Mouse (Mus musculus) gonadal fat pad, adult 2 months (tissue): ENCODE measurements around the gene Fggy. TPM values are rescaled to one million over a fixed set of nuclear protein-coding genes. Genes with fewer than 3 reads are reported as not detected.

ENCODE experiments used
- DNase-seq: peaks from one replicate; pipeline ENCODE4 v3.0.0-alpha.2; 2012; ENCODE audit warnings: low read depth
- polyA plus RNA-seq: library from polyadenylated mRNA; depleted of rRNA; stranded (reverse); fragments of >200 nt; gene quantifications from 2 replicates; pipeline ENCODE4 v1.2.3, GENCODE M21; 2012

The Fggy gene
- polyA plus RNA-seq, 1 experiment, result 46.9 TPM

DNA sequence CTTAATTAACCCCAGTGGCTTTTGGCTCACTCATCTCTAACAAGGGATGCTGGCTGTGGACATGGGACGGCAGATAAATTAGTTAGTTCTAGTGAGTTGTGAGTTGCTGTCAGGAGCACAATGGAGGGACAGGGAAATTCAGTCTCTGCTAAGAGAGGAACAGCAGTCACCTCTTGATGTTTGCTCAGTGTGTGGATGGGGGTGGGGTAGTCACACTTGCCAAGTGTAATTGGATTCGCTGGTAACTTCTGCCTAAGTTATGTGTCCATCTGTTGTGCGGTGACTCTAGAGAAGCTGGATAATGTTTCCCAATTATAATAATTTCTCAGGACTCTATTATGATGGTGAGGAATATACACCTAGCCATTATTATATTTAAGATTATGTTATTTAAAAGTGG, 107.0 kb downstream of the Fggy start:
- no peak for DNase-seq

DNA sequence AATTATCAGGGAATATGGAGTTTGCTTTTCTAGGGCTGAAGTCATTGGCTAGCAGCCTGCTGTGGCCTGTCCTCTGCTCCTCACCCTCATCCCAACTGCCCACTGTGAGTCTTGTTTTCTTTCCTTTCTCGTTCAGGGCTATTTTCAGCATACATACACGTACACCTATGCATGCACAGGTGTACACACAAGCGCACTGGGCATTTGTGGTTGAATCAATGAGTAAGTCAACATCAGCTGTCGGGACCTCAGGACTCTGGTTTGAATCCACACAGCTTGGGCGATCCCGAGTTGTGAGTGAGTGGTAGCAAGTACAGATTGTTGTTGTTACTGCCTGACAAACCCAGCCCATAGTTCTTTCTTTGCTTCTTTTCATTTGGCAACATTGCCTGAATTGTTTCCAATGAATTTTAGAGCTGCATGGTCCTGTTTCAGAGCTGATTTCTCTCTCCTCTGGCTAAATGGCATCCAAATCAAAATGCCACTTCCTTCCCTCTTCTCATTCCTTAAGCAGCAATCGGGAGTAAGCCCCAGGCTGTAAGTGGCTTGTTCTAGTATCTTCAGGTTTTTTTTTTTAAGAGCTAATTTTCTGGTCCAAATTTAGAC, 109.1 kb downstream of the Fggy start:
- DNase-seq, result no peak

DNA sequence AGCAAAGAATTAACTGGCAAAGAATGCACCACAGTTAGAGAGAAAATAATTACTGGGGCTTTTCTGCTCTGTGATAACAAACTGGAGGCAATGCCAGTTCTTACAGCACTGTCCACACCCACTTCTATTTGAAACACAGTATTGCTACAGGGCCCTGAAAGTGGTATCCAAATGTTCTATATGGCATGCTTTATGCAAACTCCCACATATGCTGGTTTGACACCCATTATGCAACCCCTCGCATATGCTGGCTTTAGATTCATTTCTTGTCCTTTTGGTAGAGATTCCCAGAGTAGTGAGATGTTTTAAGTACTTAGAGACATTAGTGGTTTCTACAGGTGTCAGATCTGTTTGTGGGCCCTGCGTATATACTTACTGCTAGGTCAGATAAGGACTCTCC, 109.6 kb downstream of the Fggy start:
- DNase-seq, result no peak

DNA sequence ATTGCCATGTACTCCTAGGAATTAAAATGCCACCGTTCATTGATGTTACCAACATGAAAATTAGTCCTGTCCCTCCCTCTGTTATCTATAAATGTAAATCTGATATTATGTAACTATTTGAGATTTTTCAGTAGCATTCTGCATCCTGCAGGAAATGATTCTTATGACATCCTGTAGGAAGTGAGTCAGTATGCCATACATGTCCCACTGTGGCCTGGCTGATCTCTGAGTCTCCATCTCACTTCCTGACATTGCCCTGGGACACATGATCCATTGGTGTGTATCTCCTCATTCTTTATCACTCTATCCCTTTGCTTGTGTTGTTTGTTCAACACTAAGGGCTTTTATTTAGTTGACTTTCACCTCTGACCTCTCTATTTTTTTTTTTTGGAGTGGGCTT, 110.3 kb downstream of the Fggy start:
- no peak for DNase-seq

DNA sequence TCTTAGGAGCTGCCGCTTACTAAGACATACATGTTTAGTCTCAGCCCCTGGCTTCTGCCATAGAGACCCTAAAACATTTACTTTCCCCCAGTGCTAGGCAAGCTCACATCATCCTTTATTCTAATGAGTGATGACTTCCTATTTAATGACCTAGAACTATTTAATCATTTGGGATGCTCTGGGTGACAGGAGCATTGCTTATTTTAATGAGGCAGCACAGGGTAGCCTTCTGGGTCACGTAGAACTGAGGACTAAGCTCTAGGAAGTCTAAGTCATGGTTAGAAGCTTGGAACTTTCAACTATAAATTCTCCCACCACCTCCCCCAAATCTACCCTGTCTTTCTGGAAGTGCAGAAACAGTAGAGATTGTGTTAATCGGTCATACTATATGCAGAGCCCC, 111.2 kb downstream of the Fggy start:
- DNase-seq, result no peak

DNA sequence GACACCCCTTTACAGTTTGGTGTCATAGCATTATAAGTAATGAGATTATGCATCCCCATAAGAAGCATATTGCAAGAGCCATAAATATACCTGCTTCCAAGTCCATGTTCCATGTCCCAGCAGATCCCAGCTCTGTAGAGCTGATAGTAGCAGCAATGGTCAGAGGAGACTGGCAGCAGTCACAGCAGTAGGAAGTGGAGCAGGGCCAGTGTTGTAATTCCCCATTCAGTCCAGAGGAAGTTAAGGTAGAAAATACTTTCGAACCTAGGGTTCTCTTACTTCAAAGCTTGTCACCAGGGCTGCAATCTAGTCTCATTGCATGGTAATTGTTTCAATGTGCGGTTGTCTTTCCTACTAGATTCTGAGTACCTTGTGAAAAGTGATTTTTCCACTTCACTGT, 112.0 kb downstream of the Fggy start:
- DNase-seq, result no peak

DNA sequence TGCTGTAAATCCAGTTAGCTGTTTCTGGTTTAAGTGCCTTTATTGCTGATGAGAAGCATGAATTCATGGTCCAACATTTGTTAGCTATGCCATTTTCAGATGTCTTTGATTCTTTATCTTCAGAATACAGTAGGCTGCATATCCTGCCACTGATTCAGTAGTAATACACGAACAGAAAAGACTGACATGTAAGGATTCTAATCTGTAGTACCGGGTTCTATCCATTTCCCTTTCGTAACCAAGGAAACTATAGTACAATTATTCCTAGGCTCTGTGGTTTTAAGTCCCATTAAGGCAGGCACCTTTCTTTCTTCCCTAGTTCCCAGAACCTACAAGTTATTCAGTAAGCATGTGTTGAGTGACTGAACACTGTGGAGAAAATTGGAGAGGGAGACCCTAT, 113.3 kb downstream of the Fggy start:
- no peak for DNase-seq

DNA sequence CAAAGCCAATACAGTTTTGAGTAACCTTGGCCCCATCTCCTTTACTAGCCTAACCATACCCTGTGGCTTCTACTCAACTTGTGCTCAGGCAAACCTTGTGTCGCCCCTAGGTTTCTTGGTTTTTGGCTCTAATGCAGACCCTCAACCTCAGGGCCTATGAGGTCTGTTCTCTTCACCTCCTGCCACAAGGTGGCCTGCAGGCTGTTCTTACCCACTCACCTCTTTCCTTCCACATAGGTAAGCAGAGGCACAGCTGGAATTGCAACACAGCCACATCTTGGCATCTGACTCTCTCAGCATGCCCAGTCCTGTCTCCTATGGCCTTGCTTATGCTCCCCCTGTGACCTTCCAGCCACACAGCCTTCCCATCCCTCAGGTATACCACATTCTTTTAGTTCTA, 114.7 kb downstream of the Fggy start:
- DNase-seq, result no peak

DNA sequence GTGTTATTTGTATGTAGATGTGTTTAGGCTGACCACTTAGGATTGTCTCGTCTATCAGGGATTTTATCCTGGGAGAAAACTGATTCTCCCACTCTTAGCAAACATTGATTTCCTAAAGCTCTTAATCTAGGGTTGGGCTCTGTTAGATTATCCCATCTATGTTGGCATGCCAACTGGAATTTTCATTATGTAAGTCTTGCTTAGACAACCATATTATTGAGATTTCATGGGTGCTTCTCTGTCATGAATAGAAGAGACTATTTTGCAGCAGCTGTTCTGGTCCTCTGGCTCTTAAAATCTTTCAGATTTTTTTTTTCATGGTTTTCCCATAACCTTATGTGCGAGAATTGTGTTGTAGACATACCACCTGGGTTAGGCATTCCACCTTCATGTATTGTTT, 119.1 kb downstream of the Fggy start:
- no peak for DNase-seq

DNA sequence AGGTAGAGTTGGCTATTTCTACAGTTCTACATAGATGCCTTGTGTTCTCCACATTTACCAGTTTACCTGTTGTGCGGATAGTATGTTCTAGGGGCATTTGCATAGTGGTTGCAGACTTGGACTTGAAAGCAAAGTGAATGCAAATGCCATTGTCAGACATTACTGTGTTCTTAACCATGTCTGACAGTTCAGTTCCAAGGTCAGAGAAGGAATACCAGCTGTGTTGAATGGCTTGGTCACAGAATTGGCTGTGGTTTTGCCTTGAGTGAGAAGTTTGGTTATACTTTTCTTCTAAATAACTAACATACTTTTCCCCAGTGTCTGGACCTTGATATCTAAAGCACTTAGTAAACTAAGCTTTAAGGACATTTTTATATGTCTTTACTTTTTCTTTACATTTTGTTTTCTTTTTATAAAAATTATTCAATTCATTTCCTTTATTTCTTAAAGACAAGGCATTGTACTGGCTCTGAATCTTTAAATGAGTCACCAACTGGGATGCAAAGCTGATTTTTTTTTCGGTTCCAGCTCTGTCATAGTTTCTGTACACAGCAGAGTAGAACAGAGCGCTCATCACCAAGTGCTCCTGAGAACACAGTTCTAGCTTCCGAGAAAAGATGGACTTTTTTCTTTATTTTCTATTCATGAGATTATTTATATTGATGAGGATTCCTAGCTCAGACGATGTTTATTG, 123.6 kb downstream of the Fggy start:
- no peak for DNase-seq

DNA sequence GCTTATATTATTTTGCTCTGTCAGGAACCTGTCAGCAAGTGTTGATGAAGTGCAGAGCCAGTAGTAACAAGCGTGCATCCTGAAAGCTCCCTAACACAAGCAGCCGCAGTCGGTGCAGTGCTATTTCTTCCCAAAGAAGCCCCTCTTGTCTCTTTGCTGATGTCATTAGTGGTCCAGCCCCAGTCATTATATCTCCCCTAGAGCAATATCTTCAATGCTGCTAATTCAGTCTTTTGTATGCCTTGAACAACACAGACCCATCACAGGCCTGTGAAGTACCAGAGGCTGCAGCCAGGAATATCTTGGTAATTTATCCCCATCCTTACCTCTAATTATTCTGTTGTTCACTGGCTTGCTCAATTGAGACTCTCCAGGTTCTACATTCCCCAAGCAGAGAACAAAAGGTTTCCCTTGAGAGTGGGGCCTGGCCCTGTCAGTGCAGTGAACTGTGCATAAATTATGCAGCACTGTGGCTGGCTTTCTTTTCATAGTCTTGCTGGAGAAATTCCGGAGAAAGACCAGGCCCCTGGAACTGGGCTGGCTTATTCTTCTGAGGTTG, 127.3 kb downstream of the Fggy start:
- DNase-seq, result no peak

DNA sequence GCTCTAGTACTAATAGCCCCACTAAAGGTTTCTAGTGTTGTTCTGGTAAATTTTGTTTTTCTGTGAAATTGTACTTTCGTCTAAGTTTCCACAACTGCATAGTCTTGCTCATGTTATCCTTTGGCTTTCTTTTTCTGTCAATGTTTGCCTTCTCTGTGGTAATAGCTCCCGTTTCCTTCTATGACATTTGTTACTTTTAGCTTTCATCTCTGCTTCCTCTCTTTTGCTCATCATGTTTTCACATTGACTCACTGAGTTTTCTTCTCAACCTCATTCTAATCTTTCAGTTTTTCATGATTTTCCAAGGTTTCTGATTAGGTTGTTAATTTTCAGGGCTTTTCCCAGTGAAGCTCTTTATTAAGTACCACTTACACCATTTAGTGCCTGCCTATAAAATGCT, 129.5 kb downstream of the Fggy start:
- DNase-seq, result no peak

DNA sequence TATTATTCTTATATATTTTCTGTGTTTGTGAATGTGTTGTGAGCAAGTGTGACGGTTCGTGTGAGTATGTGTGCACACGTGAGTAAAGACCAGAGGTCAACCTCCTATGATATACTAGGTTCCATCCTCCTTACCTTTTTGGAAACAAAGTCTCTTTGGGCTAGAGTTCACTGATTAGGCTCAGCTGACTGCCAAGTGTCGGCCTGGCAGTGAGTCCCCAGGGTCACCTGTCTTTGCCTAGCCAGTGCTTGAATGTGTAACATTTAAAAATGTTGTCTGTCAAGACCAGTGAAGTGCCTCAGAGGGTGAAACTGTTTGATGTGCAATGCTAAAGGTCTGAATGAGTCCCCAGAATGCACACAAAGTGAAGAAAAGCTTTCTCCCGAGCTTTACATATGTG, 130.0 kb downstream of the Fggy start:
- DNase-seq, result no peak

DNA sequence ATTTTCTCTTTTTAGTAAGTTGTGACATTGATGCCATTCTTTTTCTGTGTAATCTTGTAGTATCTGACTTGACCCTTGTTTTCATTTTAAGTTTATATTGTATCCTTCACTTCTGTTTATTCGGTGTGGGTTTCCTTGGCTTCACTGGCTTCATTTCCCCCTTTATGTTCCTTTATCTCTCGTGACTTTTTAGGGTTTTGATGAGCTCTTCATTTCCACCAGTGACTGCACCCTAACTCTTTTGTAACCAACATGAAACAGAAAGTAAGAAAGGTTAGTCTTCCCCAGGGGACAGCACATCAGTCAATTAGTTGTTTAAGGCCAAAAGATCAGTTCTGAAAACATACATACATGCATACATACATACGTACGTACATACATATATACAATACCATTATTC, 130.9 kb downstream of the Fggy start:
- DNase-seq, result no peak

DNA sequence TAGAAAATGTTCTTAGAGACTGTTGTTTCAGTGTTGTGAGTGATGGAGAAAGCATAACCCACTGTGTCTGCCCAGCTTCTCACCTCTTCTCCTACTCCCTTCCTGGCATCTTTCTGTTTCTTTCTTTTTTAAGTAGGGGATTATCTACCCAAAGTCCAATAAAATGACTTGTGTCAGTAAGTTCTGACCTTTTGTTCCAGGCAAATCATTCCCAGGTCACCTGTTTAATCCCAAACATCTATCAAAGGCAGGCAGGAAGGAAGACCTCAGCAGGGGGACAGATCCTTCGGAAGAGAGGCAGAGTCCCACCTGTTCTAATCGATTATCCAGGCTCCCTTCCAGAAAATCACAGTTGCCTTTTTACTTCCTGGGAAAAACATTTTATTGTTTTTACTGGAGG, 143.1 kb downstream of the Fggy start:
- no peak for DNase-seq

DNA sequence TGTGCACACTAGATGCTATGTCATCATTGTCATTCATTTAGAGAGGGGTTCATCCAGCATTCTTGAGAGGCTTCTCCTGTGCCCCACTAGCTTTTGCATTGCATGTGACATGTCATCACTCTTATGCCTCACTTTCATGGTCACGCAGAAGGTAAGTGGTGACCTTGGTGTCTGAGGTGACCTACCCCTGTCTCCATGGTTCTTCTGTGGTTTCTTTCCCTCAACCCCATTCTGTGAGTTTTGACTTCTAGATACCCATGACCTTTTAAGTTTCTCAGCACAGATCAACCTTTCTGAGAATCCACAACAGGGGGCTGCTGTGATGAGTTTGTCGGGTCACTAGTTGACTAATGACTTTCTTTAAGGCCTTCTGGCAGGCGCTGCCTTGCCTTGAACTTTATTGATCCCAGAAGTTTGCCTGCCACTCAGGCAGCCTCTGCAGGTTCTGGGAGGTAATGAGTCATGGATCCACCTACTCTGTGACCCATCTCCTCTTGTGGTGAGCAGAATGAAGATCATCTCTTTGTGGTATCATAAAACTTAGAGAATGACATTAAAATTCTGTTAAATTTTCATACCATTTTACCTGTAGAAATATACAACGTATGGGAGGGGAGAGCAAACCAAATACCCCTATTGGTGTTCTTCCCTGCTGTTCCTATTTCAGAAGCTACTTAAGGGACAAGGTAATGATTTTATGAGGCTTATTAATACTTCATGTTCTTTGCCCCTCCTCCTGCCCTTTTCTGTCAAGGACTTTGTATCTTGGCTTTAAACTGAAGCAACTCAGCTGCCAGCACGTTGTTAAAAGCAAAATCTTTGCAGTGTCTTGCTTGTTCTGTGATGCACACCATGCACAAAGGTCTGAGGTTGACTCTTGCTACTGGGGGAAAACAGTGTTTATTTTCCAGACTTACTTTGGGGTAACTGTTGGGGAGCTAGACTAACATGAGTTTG, 150.9 kb downstream of the Fggy start:
- no peak for DNase-seq

DNA sequence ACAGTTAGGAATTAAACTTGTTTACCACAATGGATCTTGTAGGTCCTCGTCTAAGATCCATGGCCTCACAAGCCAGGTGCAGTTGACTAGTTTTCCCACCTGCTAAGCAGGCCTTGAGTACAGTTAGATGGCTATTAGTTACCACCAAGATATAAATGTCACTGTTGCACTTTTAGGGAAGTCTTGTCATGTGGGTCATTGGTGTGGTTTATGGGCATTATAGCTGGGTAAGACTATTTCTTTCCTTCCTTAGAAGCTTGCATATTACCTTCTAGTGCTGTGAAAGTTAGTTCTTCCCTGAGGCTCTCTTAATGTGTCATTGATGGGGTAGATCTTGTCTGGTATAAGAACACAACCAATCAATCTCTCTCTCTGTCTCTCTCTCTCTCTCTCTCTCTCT, 152.4 kb downstream of the Fggy start:
- no peak for DNase-seq

DNA sequence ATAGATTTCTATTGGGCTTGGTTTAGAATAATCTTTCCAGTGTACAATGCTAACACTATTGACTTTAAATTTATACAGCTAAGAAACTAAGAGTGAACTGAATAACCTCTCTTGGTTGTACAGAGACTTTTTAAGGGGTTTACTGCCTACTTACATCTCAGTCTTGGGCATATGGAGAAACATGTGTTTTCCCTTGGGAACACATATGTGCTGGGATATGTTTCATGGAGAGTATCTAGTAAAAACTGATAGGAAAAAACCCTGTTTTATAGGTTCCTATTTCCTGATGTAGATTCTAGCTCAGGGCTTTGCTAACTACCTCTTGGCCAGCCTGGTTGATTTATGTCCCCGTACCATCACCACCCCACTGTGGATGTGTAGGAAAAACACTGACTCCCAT, 155.5 kb downstream of the Fggy start:
- no peak for DNase-seq

DNA sequence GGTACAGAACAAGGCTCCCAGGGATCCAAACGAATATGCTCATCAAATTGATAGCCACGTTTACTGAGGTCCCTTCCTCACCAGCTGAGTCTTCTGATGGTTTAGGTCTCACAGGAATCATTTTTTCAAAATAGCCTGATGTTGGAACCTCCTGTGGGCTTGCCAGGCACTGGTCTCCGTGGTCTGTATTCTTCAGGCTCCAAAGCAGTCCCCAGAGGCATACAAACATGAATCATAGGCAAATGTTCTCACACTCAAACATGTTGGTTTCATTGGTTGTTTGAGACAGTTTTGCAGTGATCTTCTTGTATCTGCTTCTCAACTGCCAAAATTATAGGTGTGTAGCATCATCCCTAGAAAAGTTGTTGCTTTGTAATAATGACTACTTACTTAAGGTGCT, 156.0 kb downstream of the Fggy start:
- DNase-seq, result no peak

DNA sequence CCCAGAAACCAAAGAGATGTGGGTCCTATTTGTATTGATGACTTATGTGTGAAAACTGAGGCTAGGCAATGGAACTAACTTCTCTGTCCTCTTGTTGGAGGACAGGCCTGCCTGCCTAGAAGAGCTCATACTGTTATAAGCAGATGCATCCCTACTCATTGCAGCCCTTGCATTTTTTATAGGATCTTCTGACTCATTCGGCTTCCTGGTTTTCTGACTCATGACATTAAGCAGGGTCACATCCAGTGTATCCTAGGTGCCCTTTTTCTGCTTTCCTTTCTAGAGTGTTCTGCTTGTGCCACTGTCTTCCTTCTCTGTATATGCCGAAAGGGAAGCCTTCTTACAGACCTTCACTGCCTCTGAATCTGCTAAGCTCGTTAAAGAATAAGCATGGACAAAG, 158.8 kb downstream of the Fggy start:
- DNase-seq, result no peak

DNA sequence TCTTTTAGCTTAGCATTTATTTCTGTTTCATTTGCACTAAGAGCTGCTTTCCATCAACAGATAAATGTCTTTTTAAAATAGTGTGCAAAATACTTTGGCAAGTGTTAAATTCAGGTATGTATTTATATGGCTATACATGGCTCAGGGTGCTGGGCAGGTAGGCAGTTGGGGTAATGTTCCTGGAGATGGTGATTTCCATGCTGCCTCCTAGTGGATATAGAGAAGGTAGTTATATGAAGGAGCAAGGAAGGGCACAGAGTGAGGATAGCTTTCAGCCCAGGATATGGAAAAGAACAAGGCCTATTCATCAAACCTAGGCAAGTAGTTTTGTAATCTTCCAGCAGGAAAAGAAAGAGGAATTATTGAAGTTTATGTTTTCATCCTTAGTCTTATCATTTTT, 166.3 kb downstream of the Fggy start:
- no peak for DNase-seq

DNA sequence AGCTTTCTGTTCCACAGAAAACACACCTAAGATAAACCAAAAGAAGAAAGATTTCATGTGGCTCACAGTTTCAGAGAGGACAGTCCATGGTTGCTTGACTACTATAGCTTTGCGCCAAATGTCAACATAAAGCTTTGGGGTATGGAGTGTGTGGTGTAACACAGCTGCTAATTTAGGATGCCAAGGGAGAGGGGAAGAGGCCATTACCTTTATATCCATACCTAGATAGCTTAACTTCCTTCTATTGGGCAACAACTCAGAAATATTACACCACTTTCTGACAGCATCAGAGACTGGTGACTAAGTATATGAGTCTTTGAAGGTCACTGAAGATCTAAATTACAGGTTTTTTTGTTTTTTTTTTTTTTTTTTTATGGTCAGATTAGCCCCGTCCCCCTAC, 169.1 kb downstream of the Fggy start:
- DNase-seq, result no peak
